Mouse (Mus musculus) liver, embryonic 15.5 days (tissue): Measurements from ENCODE around the gene Znfx1. TPM values are rescaled to one million over a fixed set of nuclear protein-coding genes. Genes with fewer than 3 reads are reported as not detected.

Source experiments
- ATAC-seq: fragments of 200-750 bp; cut with Nextera tagmentation; 2 replicates; pipeline ENCODE4 v1.8.0; 2017; ENCODE audit warnings: moderate number of reproducible peaks, mild to moderate bottlenecking, moderate library complexity; ENCODE audit not compliant: insufficient read depth
- H3K27ac ChIP-seq: fragments of 300-500 bp; sonication (generic); replicated peaks from 2 replicates; pipeline ENCODE4 v1.5.1; 2015; ENCODE audit warnings: mild to moderate bottlenecking, inconsistent platforms
- H3K27me3 ChIP-seq: fragments of 300-500 bp; sonication (generic); 2 replicates; pipeline ENCODE4 v1.6.1; 2015; ENCODE audit warnings: mild to moderate bottlenecking, inconsistent platforms
- H3K36me3 ChIP-seq: fragments of 300-500 bp; sonication (generic); replicated peaks from 2 replicates; pipeline ENCODE4 v1.6.1; 2015; ENCODE audit warnings: moderate library complexity, mild to moderate bottlenecking, inconsistent platforms
- H3K4me1 ChIP-seq: fragments of 300-500 bp; sonication (generic); replicated peaks from 2 replicates; pipeline ENCODE4 v1.6.1; 2015; ENCODE audit warnings: inconsistent platforms
- H3K4me2 ChIP-seq: fragments of 300-500 bp; sonication (generic); 2 replicates; pipeline ENCODE4 v1.6.1; 2015; ENCODE audit warnings: moderate library complexity, mild to moderate bottlenecking, inconsistent platforms
- H3K4me3 ChIP-seq: fragments of 300-500 bp; sonication (generic); replicated peaks from 2 replicates; pipeline ENCODE4 v1.5.1; 2015; ENCODE audit warnings: mild to moderate bottlenecking, inconsistent platforms
- H3K9ac ChIP-seq: fragments of 300-500 bp; sonication (generic); 2 replicates; pipeline ENCODE4 v1.6.1; 2015; ENCODE audit warnings: moderate library complexity, mild to moderate bottlenecking, inconsistent platforms
- H3K9me3 ChIP-seq: fragments of 300-500 bp; sonication (generic); replicated peaks from 2 replicates; pipeline ENCODE4 v1.6.1; 2016; ENCODE audit warnings: inconsistent platforms
- WGBS: fragments of 180-500 bp; shearing (Covaris S2); methylation state at CpG from one replicate; pipeline ENCODE4 v1.1.7; 2015; ENCODE audit warnings: mixed read lengths; ENCODE audit not compliant: insufficient replicate concordance; 5-methylcytosine and 5-hydroxymethylcytosine counted together
- polyA plus RNA-seq: library from polyadenylated mRNA; unstranded; fragments of >200 nt; fragmentation: Nextera tagmentation; extraction: Ambion mirVana; gene quantifications from 2 replicates; pipeline ENCODE4 v1.2.1, GENCODE M21; 2015

Znfx1 gene
- polyA plus RNA-seq, 1 experiment from 2014 or later = 9.8 TPM

DNA sequence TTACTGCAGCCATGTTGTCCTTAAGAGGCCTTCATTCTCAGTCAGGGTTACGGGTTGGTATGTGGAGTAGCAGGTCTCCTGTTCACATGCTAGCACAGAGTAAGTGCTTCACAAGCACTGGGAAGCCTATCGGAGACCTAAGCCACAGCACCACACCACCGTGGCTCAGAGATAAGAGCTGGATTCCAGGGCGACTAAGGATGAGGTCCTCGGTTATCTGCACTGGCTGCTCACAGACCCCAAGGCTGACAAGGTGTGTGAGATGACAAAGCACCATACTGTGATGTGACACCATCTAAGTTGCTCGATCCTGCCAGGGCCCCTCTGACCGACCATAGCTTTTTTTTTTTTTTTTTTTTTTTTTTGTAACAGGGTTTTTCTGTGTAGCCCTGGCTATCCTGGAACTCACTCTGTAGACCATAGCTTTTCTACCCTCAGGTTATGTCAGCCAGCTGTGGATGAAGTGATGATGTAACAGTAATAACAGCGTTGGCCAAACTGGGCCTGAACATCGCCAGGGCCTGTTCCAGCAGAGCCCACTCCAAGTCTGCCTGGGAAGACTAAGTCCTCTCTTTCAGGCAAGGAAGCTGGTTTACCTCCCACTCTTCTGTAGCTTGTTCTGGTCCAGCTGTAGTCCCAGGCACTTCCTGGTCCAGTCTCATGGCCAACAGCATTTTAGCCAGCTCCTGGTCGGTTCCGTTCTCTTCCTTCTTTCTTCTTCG is 19.3 kb downstream of the Znfx1 start:
- H3K9ac ChIP-seq = peak overlapping the region; percentile 64
- H3K36me3 ChIP-seq = peaks cover 94% of the 10 kb centered on the region
- H3K9me3 ChIP-seq = no peaks in the 10 kb centered on the region
- H3K4me1 ChIP-seq = peaks cover 63% of the 10 kb centered on the region
- WGBS = 38% methylated on average over 12 of the region's 12 CpGs
- H3K4me2 ChIP-seq = peak overlapping the region; percentile 69
- H3K27me3 ChIP-seq = no peaks in the 10 kb centered on the region
- peak overlapping the region; percentile 97 for H3K27ac ChIP-seq
- peak overlapping the region; percentile 45 for H3K4me3 ChIP-seq
- peak; percentile 98 for ATAC-seq

DNA sequence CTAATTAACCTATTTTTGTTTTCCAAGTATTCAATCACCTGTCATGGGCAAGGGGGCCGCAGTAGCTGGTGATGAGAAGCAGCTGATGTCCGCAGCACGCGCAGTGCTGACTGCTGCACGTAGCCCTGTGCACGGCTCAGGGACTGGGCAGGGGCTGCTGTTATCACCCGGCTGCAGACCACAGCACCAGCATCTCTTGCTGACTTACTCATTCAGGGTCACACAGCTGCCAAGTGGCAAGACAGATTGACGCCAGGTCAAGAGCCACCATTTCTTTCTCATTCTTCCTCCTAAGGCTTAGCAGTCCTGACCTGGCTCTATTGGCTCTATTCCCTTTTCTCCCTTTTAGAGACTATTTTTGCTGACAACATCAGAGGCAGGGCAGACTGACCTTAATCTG is 23.4 kb downstream of the Znfx1 start:
- no peaks in the 10 kb centered on the region for H3K9me3 ChIP-seq
- 0 out of 2 replicates have a peak overlapping the region, but pooled peaks have one; percentile 2 for H3K4me3 ChIP-seq
- peak; percentile 56 for ATAC-seq
- peak overlapping the region; percentile 97 for H3K27ac ChIP-seq
- no peaks in the 10 kb centered on the region for H3K27me3 ChIP-seq
- H3K36me3 ChIP-seq = peaks cover 98% of the 10 kb centered on the region
- H3K4me1 ChIP-seq = peaks cover 69% of the 10 kb centered on the region
- 36% methylated on average over 8 of the region's 8 CpGs for WGBS
- H3K4me2 ChIP-seq = peak overlapping the region; percentile 23
- peak overlapping the region; percentile 16; the same call in 1 of the 2 replicates for H3K9ac ChIP-seq

DNA sequence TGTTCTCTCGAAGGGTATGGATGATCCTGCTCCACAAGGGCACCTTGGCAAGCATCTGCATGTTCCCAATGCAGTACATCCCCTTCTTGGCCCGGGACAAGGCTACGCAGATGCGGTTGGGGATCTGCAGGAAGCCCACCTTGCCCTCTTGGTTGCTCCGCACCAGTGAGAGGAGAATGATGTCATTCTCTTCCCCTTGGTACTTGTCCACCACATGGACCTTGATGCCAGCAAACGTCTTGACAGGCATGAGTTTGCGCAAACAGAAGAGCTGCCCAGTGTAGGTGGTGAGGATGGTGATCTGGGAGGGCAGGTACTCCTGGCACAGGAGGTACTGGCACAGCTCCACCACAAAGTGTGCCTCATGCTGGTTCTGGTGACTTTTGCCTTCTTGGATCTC is 24.1 kb downstream of the Znfx1 start:
- no peak for ATAC-seq
- Histone ChIP-seq H3K4me1 (peaks cover 62% of the 10 kb centered on the region), H3K27me3 (no peaks in the 10 kb centered on the region), H3K4me3 (no peak overlapping the region), H3K9ac (peak overlapping the region; percentile 20; the same call in 1 of the 2 replicates), H3K4me2 (no peak overlapping the region), H3K9me3 (no peaks in the 10 kb centered on the region), H3K36me3 (peaks cover 98% of the 10 kb centered on the region), H3K27ac (peak overlapping the region; percentile 97)
- 89% methylated on average over 7 of the region's 7 CpGs for WGBS

DNA sequence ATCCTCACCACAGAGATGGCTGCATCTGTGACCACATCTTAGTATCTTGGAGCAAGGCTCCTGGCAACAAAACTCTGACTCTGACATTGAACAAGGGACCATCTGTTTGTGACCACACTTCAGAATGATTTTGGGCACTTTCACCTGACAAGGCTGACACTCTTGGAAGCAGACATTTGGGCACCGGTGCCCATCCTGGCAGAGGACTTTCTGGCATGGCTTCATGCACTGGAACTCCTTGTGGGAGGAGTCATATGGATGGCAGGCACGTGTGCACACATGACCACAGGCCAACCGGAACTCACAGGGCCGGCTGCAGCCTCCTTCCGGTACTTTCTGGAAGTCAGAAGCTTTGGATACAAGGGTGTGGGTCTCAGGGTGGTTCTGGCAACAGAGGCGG is 24.5 kb downstream of the Znfx1 start:
- Histone ChIP-seq H3K4me2 (no peak overlapping the region), H3K27me3 (no peaks in the 10 kb centered on the region), H3K9ac (no peak overlapping the region), H3K4me3 (no peak overlapping the region), H3K9me3 (no peaks in the 10 kb centered on the region), H3K36me3 (peaks cover 100% of the 10 kb centered on the region), H3K27ac (peak overlapping the region; percentile 97), H3K4me1 (peaks cover 60% of the 10 kb centered on the region)
- WGBS = 79% methylated on average over 6 of the region's 6 CpGs
- no peak for ATAC-seq

DNA sequence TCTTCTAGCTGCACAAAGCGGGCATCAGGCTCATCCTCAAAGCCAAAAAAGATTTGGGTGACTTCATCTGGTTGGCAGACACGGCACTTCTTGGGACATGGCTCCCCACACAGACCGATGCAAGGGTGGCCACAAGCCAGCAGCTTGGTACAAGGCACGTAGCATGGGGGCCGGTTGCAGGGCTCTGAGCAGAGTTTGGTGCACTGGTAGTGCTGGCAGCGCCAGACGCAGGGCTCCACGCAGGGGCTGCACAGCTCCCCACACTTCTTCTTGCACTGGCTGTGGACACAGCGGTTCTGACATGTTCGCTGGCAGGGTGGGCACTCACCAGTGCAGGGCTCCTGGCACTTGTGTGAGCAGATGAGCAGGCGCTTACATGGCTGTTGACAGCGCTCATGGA is 25.1 kb downstream of the Znfx1 start:
- ATAC-seq = no peak
- Histone ChIP-seq H3K4me2 (no peak overlapping the region), H3K27ac (peak overlapping the region; percentile 97; the same call in 1 of the 2 replicates), H3K36me3 (peaks cover 100% of the 10 kb centered on the region), H3K4me1 (peaks cover 55% of the 10 kb centered on the region), H3K9ac (no peak overlapping the region), H3K4me3 (no peak overlapping the region), H3K9me3 (no peaks in the 10 kb centered on the region), H3K27me3 (no peaks in the 10 kb centered on the region)
- WGBS = 91% methylated on average over 12 of the region's 12 CpGs

DNA sequence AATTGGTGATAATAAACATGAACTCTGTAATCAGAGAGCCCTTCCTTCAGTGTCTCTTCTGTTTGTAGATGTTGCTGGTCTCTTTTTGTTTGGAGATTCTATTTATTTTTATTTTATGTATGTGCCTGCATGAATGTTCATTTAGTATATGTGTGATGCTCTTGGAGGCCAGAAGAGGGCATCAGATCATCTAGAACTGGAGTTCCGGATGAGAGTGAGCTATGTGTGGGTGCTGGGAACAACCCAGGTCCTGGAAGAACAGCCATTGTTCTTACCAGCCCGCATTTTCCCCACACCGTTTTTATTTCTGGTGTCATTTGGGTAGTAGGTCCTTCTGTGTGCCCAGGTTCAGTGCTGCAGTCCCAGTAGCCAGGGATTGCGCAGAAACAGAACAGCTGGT is 32.3 kb downstream of the Znfx1 start:
- Histone ChIP-seq H3K27me3 (no peaks in the 10 kb centered on the region), H3K27ac (no peak overlapping the region), H3K4me3 (no peak overlapping the region), H3K36me3 (peaks cover 100% of the 10 kb centered on the region), H3K9me3 (no peaks in the 10 kb centered on the region; the same call in 1 of the 2 replicates), H3K4me1 (no peaks in the 10 kb centered on the region), H3K4me2 (no peak overlapping the region), H3K9ac (no peak overlapping the region)
- 94% methylated on average over 4 of the region's 4 CpGs for WGBS
- no peak for ATAC-seq

DNA sequence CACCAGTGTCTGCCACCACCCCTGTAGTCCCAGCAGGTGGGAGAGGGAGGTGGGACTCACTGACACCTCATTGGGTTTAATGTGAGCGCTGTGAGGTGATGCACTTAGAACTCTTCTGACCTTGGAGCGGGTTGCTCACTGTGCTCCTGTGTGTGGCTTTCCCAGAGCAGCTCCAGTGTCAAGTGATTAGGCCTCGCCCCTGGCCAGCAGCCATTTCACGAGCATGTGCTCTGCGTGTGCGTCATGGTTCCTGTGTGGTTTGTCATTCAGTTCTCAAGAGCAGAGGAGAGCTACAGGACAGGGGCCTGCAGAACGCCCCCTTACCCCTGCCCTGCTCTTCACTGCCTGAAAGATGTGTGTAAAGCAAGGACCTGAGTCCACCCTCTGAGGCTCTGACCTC is 34.3 kb downstream of the Znfx1 start:
- Histone ChIP-seq H3K4me2 (no peak overlapping the region), H3K27ac (no peak overlapping the region), H3K9ac (no peak overlapping the region), H3K9me3 (no peaks in the 10 kb centered on the region; the same call in 1 of the 2 replicates), H3K4me3 (no peak overlapping the region), H3K27me3 (no peaks in the 10 kb centered on the region), H3K4me1 (no peaks in the 10 kb centered on the region), H3K36me3 (peaks cover 99% of the 10 kb centered on the region)
- ATAC-seq = no peak
- WGBS = 92% methylated on average over 7 of the region's 7 CpGs

DNA sequence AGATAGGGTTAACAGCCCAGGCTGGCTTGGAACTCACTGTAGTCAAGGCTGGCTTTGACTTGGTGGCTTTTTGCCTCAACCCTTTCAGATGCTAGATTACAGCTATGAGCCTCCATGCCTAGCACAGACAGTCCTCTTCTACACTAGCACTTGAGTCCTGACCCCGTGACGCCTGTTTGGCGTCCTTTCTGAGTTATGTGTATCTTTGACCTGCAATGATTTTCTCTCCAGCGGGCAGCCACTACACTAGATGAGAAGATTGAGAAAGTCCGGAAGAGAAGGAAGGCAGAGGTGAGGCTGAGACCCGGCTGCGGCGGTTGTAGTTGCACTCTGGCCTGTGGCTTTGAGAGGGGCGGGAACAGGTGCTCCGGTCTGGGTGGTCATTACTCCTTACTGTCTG is 43.4 kb downstream of the Znfx1 start:
- H3K4me3 ChIP-seq = no peak overlapping the region
- H3K27me3 ChIP-seq = no peaks in the 10 kb centered on the region
- ATAC-seq = no peak
- peaks cover 73% of the 10 kb centered on the region for H3K36me3 ChIP-seq
- peaks cover 27% of the 10 kb centered on the region for H3K4me1 ChIP-seq
- H3K4me2 ChIP-seq = no peak overlapping the region
- no peak overlapping the region for H3K27ac ChIP-seq
- H3K9me3 ChIP-seq = no peaks in the 10 kb centered on the region
- no peak overlapping the region for H3K9ac ChIP-seq
- WGBS = 88% methylated on average over 10 of the region's 10 CpGs

DNA sequence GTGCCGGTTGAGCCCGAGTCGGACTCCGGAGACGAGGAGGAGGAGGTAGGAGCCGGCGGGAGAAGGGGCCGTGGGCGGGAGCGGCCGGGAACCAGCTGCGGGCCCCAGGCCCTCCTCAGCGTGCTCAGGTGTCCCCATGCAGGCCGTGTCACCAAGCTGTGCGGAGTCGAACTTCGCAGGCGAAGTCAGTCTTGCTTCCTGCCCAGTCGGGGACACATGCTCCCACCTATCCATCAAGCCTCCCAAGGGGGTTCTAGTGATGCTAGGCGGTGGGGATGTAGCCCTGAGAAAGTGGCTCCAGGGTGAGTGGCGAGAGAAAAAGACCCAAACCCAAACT is 47.5 kb downstream of the Znfx1 start:
- 0% methylated on average over 21 of the region's 21 CpGs for WGBS
- peaks cover 35% of the 10 kb centered on the region for H3K36me3 ChIP-seq
- no peaks in the 10 kb centered on the region for H3K27me3 ChIP-seq
- peak overlapping the region; percentile 88 for H3K4me2 ChIP-seq
- H3K9ac ChIP-seq = peak overlapping the region; percentile 77
- peak overlapping the region; percentile 89 for H3K27ac ChIP-seq
- H3K4me1 ChIP-seq = peaks cover 27% of the 10 kb centered on the region
- H3K4me3 ChIP-seq = peak overlapping the region; percentile 79
- H3K9me3 ChIP-seq = no peaks in the 10 kb centered on the region
- ATAC-seq = peak; percentile 68

DNA sequence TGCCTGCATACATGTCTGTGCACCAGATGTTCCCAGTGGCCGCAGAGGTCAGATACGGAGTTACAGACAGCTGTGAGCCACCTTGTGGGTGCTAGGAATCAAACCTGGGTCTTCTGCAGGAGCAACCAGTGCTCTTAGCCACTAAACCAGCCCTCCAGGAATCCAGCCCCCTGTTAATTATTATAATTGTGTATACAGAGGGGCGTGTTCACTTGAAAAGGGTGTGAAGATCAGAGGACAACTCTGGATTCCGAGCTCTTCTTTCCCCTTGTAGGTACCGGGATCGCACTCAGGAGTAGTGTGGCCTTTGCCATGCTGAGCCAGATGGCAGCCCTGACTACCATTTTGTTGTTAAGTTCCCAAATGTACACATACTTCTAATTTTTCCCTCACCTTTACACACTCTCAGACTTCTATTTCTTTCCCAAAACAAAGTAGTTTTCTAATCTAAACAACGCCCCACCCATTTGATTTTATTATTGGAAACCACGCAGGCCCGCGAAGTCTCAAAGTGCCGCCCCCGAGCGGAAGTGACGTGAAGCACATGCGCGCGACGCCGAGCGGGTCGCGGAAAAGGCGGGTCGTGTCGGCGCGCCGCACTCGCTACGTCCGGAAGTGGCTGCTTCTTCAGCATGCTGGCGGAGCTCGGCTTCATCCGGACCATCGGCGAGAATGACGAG is 48.0 kb downstream of the Znfx1 start, which contains the start of gene Ddx27:
TSS of gene Ddx27 (plus strand) at position 492 of the 680 bp plus-strand sequence.
- peaks cover 29% of the 10 kb centered on the region for H3K36me3 ChIP-seq
- 2% methylated on average over 37 of the region's 37 CpGs for WGBS
- no peaks in the 10 kb centered on the region for H3K27me3 ChIP-seq
- H3K9ac ChIP-seq = peak within 1 kb of the TSS; percentile 77
- H3K4me1 ChIP-seq = peaks cover 28% of the 10 kb centered on the region
- H3K27ac ChIP-seq = peak within 1 kb of the TSS; percentile 89
- ATAC-seq = peak; percentile 86
- peak within 1 kb of the TSS; percentile 88 for H3K4me2 ChIP-seq
- peak within 1 kb of the TSS; percentile 79 for H3K4me3 ChIP-seq
- no peaks in the 10 kb centered on the region for H3K9me3 ChIP-seq

DNA sequence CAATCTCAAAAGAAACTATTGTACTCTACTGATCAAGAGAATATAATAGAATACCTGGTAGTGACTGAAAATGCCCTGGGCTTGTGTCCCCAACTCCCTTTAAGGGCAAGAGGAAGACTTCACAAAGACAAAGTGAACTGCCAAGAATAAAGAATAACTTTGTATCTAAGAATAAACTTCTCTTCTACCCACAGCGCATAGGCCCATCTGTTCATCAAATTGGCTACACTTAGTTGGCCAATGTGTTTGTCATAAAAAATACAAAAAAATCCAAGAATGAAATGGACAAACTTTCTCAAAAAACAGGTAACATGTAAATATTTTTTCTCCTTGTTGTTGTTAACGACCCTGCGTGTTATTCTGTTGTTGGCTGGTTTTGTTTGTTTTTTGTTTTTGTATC is 52.3 kb downstream of the Znfx1 start:
- no peak for ATAC-seq
- H3K4me1 ChIP-seq = peaks cover 34% of the 10 kb centered on the region
- H3K4me2 ChIP-seq = no peak overlapping the region
- peaks cover 15% of the 10 kb centered on the region; the same call in 1 of the 2 replicates for H3K27me3 ChIP-seq
- no peak overlapping the region for H3K9ac ChIP-seq
- H3K36me3 ChIP-seq = no peaks in the 10 kb centered on the region
- no peak overlapping the region for H3K4me3 ChIP-seq
- H3K9me3 ChIP-seq = no peaks in the 10 kb centered on the region
- no peak overlapping the region for H3K27ac ChIP-seq
- WGBS = 85% methylated on average over 3 of the region's 3 CpGs
